ENCODE assay signal across 8 mouse cellular contexts in genomic region chr5:125150951-125151564, GRCm38 (mm10). TPM values are rescaled to one million over a fixed set of nuclear protein-coding genes. Genes with fewer than 3 reads are reported as not detected.
DNase-seq lines count a peak whose midpoint lies in the region; ATAC-seq and TF ChIP-seq lines count a peak whose summit lies in the region.

No protein-coding gene starts in this region.

- H3K9me3 ChIP-seq in lung, embryonic 14.5 days (ENCODE audit: low read depth, low read length), result no peaks in the 10 kb centered on the region
- no peaks in the 10 kb centered on the region for H3K9me3 ChIP-seq in forebrain, embryonic 16.5 days (ENCODE audit: control insufficient read depth, low read length)
- no peaks in the 10 kb centered on the region for H3K9me3 ChIP-seq in neural tube, embryonic 14.5 days (ENCODE audit: control insufficient read depth, low read length)

- H3K4me1 ChIP-seq in lung, embryonic 14.5 days (ENCODE audit: insufficient read depth), result peaks cover 46% of the 10 kb centered on the region
- peaks cover 97% of the 10 kb centered on the region for H3K4me1 ChIP-seq in forebrain, embryonic 16.5 days (replicated peaks; ENCODE audit: control insufficient read depth, insufficient read depth, low read length)
- H3K4me1 ChIP-seq in neural tube, embryonic 14.5 days (ENCODE audit: control insufficient read depth, insufficient read depth, low read length), result peaks cover 90% of the 10 kb centered on the region

- H3K4me2 ChIP-seq in lung, embryonic 14.5 days, result peak overlapping the region; percentile 49
- peak overlapping the region; percentile 28 for H3K4me2 ChIP-seq in forebrain, embryonic 16.5 days (ENCODE audit: low read length)
- H3K4me2 ChIP-seq in neural tube, embryonic 14.5 days (ENCODE audit: low read depth, low read length), result peak overlapping the region; percentile 29

- H3K27ac ChIP-seq in lung, embryonic 14.5 days (ENCODE audit: low read depth), result peak overlapping the region; percentile 64
- H3K27ac ChIP-seq in forebrain, embryonic 16.5 days (ENCODE audit: low read length), result peak overlapping the region; percentile 97
- H3K27ac ChIP-seq in neural tube, embryonic 14.5 days (ENCODE audit: low read depth, low read length), result peak overlapping the region; percentile 87

- H3K27me3 ChIP-seq in lung, embryonic 14.5 days (ENCODE audit: insufficient read depth, low read length), result no peaks in the 10 kb centered on the region
- H3K27me3 ChIP-seq in forebrain, embryonic 16.5 days (replicated peaks; ENCODE audit: control insufficient read depth, insufficient read depth, low read length), result no peaks in the 10 kb centered on the region
- no peaks in the 10 kb centered on the region for H3K27me3 ChIP-seq in neural tube, embryonic 14.5 days (ENCODE audit: control insufficient read depth, insufficient read depth, low read length)

- H3K9ac ChIP-seq in lung, embryonic 14.5 days, result no peak overlapping the region
- H3K9ac ChIP-seq in forebrain, embryonic 16.5 days (replicated peaks; ENCODE audit: low read depth, low read length), result peak overlapping the region; percentile 52
- H3K9ac ChIP-seq in neural tube, embryonic 14.5 days (replicated peaks; ENCODE audit: low read depth, low read length), result 0 out of 2 replicates have a peak overlapping the region, but pooled peaks have one; percentile 25

- peak; percentile 77 for DNase-seq in lung, embryonic 14.5 days
- DNase-seq in lung, postnatal 25 days (ENCODE audit: low spot score), result no peak
- peak; percentile 76 to 86 for DNase-seq in kidney, postnatal 36 days
- DNase-seq in ovary, adult 18-20 months (ENCODE audit: low spot score), result no peak
- DNase-seq in thymus, postnatal 4 days, result no peak
- DNase-seq in layer of hippocampus, adult 8-10 months (ENCODE audit: low spot score in 2 of 2), result no peak

- TF ChIP-seq CTCF in lung, embryonic 14.5 days (IDR thresholded peaks at IDR 0.05; ENCODE audit: low read depth), result no peak

- H3K4me3 ChIP-seq in lung, embryonic 14.5 days (ENCODE audit: low read depth, low read length), result no peak overlapping the region
- H3K4me3 ChIP-seq in forebrain, embryonic 16.5 days (replicated peaks; ENCODE audit: low read length), result no peak overlapping the region
- H3K4me3 ChIP-seq in neural tube, embryonic 14.5 days (ENCODE audit: low read depth, low read length), result no peak overlapping the region

- 16% methylated on average over 10 of the region's 10 CpGs for WGBS in lung, embryonic 14.5 days
- 12% methylated on average over 10 of the region's 10 CpGs for WGBS in forebrain, embryonic 16.5 days
- WGBS in neural tube, embryonic 14.5 days, result 7% methylated on average over 10 of the region's 10 CpGs

- ATAC-seq in lung, embryonic 14.5 days (ENCODE audit: insufficient read depth), result no peak; the same call in 1 of the 2 replicates
- ATAC-seq in forebrain, embryonic 16.5 days, result peak; percentile 57
- ATAC-seq in neural tube, embryonic 14.5 days (ENCODE audit: low read depth), result peak; percentile 29; the same call in 1 of the 2 replicates

- no peaks in the 10 kb centered on the region for H3K36me3 ChIP-seq in lung, embryonic 14.5 days (ENCODE audit: insufficient read depth)
- H3K36me3 ChIP-seq in forebrain, embryonic 16.5 days (ENCODE audit: control insufficient read depth, insufficient read depth), result no peaks in the 10 kb centered on the region
- no peaks in the 10 kb centered on the region for H3K36me3 ChIP-seq in neural tube, embryonic 14.5 days (ENCODE audit: control insufficient read depth, insufficient read depth, low read length)

RNA-seq across cellular contexts. Expression of gene Ncor2, which starts 28.0 kb away (rescaled TPM):
- polyA plus RNA-seq in lung, embryonic 14.5 days (2014; fragmentation: Nextera tagmentation; extraction: Ambion mirVana), result 34.9 and 36.5 TPM in 2 replicates
- 26.5 and 27.1 TPM in 2 replicates for polyA plus RNA-seq in forebrain, embryonic 16.5 days (2015; fragmentation: Nextera tagmentation; extraction: Ambion mirVana)
- polyA plus RNA-seq in neural tube, embryonic 14.5 days (2014; fragmentation: Nextera tagmentation; extraction: Ambion mirVana), result 29.1 and 32.8 TPM in 2 replicates
- total RNA-seq in layer of hippocampus, adult 8-10 months (2022), result 100 to 1,000 TPM; 246 to 324 (median 271) TPM

Comparison
In these comparisons a context has a peak if more than half of its experiments do, and no peak if none do; other contexts are left out.
1. DNase-seq: peak in lung, embryonic 14.5 days (single experiment) and kidney, postnatal 36 days (2 of 2); none in lung, postnatal 25 days (single experiment), ovary, adult 18-20 months (single experiment), thymus, postnatal 4 days (single experiment) and layer of hippocampus, adult 8-10 months (0 of 2).
2. Peak in every context shown above with its lines, with median percentiles within 50 percentile points of each other: H3K27ac ChIP-seq and H3K4me2 ChIP-seq.